26 mouse cellular contexts compared by ENCODE assay signal in the genomic region with DNA sequence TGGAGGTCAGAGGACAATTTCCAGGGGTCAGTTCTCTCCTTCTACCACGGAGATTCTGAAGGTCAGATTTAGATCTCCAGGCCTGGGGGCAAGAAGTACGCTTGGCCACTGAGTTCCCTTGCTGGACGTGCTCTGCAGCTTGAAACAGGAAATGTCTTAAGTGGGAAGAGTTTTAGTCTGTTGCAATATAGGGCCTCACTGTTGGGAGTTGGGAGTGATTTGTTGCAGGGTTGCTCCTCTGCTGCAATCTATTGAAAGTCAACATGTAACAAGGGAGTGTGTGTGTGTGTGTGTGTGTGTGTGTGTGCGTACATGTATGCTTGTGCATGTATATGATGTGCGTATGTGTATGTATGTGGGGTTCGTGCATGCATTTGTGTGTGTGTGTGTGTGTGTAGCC.
"Had no signal": no experiment of that assay in that cellular context is flagged by ENCODE, and none has a peak within 500 bp of the region (broad histone marks: within the 10 kb centered on the region; RNA-seq: fewer than 3 reads in every experiment).

No protein-coding gene starts in this region.

- DNase-seq: gastrocnemius, adult 2 months; gastrocnemius, postnatal 10 days; gastrocnemius, postnatal 25 days; heart, adult 2 months; heart, postnatal 10 days; heart, postnatal 4 days; kidney, adult 11 months; kidney, adult 2 months; kidney, adult 9 months; kidney, postnatal 14 days; kidney, postnatal 36 days; layer of hippocampus, adult 9-11 months; layer of hippocampus, postnatal 36 days; left cerebral cortex, postnatal 4 days had no signal

- H3K4me2 ChIP-seq: heart, embryonic 12.5 days; hindbrain, embryonic 12.5 days; hindbrain, embryonic 15.5 days; kidney, embryonic 15.5 days; limb, embryonic 13.5 days; limb, embryonic 15.5 days; liver, embryonic 12.5 days had no signal

- H3K36me3 ChIP-seq: heart, embryonic 12.5 days; hindbrain, embryonic 10.5 days; hindbrain, embryonic 12.5 days; hindbrain, embryonic 15.5 days; kidney, embryonic 15.5 days; limb, embryonic 13.5 days; limb, embryonic 15.5 days; liver, embryonic 12.5 days had no signal

- H3K27me3 ChIP-seq: heart, embryonic 12.5 days; hindbrain, embryonic 12.5 days; hindbrain, embryonic 15.5 days; kidney, embryonic 15.5 days; liver, embryonic 12.5 days had no signal

- H3K4me3 ChIP-seq: gastrocnemius, adult 2 months; heart, adult 2 months; heart, embryonic 12.5 days; hindbrain, embryonic 10.5 days; hindbrain, embryonic 12.5 days; hindbrain, embryonic 15.5 days; kidney, embryonic 15.5 days; limb, embryonic 13.5 days; limb, embryonic 15.5 days; liver, embryonic 12.5 days had no signal

- ATAC-seq: hindbrain, postnatal 0 days; intestine, embryonic 16.5 days; liver, embryonic 12.5 days had no signal

- H3K4me1 ChIP-seq: heart, embryonic 12.5 days; hindbrain, embryonic 10.5 days; hindbrain, embryonic 12.5 days; hindbrain, embryonic 15.5 days; limb, embryonic 13.5 days; limb, embryonic 15.5 days; liver, embryonic 12.5 days had no signal

- H3K27ac ChIP-seq: gastrocnemius, adult 2 months; heart, adult 2 months; hindbrain, embryonic 10.5 days; hindbrain, embryonic 12.5 days; hindbrain, embryonic 15.5 days; hindbrain, postnatal 0 days; kidney, embryonic 15.5 days; kidney, postnatal 0 days; limb, embryonic 13.5 days; limb, embryonic 15.5 days; liver, embryonic 12.5 days; liver, embryonic 14.5 days had no signal

- H3K9ac ChIP-seq: heart, embryonic 12.5 days; hindbrain, embryonic 12.5 days; hindbrain, embryonic 15.5 days; kidney, embryonic 15.5 days; limb, embryonic 13.5 days; limb, embryonic 15.5 days; liver, embryonic 12.5 days; liver, embryonic 14.5 days had no signal

- H3K9me3 ChIP-seq: hindbrain, embryonic 10.5 days; hindbrain, embryonic 12.5 days; hindbrain, embryonic 15.5 days; kidney, embryonic 15.5 days; limb, embryonic 15.5 days; liver, embryonic 12.5 days had no signal
